Comparison of ENCODE assay signal across 26 mouse cellular contexts in genomic region chr10:108394306-108394705, GRCm38 (mm10).
DNase-seq lines count a peak whose midpoint lies in the region; ATAC-seq and TF ChIP-seq lines count a peak whose summit lies in the region.
"Had no signal": no experiment of that assay in that cellular context is flagged by ENCODE, and none has a peak within 500 bp of the region (broad histone marks: within the 10 kb centered on the region; RNA-seq: fewer than 3 reads in every experiment).

No protein-coding gene starts in this region.

- H3K4me3 ChIP-seq in heart, embryonic 12.5 days = no peak overlapping the region
- H3K4me3 ChIP-seq in lung, embryonic 14.5 days (ENCODE audit: low read depth, low read length) = no peak overlapping the region
- peak overlapping the region; percentile 20 to 49 for H3K4me3 ChIP-seq in MEL (ENCODE audit: control insufficient read depth in 1 of 2, insufficient read depth in 1 of 2, low read depth in 2 of 2, low read length in 2 of 2)
- H3K4me3 ChIP-seq in liver, embryonic 14.5 days (ENCODE audit: insufficient read depth in 1 of 2, low read depth in 2 of 2, low read length in 2 of 2) = no peak overlapping the region
- H3K4me3 ChIP-seq: embryonic facial prominence, embryonic 10.5 days; embryonic facial prominence, embryonic 15.5 days; forebrain, embryonic 12.5 days; heart, embryonic 10.5 days; limb, embryonic 10.5 days; limb, embryonic 15.5 days; midbrain, embryonic 12.5 days; neural tube, embryonic 13.5 days had no signal

- no peaks in the 10 kb centered on the region for H3K36me3 ChIP-seq in heart, embryonic 12.5 days
- H3K36me3 ChIP-seq in lung, embryonic 14.5 days (ENCODE audit: insufficient read depth) = no peaks in the 10 kb centered on the region
- H3K36me3 ChIP-seq in MEL (ENCODE audit: control insufficient read depth in 1 of 2, insufficient read depth in 2 of 2, low read length in 2 of 2) = peaks cover 5 to 30% of the 10 kb centered on the region in 2 experiments
- H3K36me3 ChIP-seq in liver, embryonic 14.5 days (replicated peaks; ENCODE audit: control insufficient read depth, insufficient read depth, low read depth) = no peaks in the 10 kb centered on the region
- H3K36me3 ChIP-seq: embryonic facial prominence, embryonic 10.5 days; embryonic facial prominence, embryonic 15.5 days; forebrain, embryonic 12.5 days; limb, embryonic 10.5 days; limb, embryonic 15.5 days; midbrain, embryonic 12.5 days; neural tube, embryonic 13.5 days had no signal

- TF ChIP-seq EP300 in MEL (IDR thresholded peaks at IDR 0.05; ENCODE audit: low read depth in 1 of 2, low read length in 2 of 2) = peak; percentile 75 to 78; a peak in 3 of 4 replicates
- TF ChIP-seq EP300 in liver, embryonic 14.5 days (IDR thresholded peaks at IDR 0.05; ENCODE audit: low read depth) = no peak

- H3K27ac ChIP-seq in heart, embryonic 12.5 days (ENCODE audit: poor library complexity, severe bottlenecking) = no peak overlapping the region
- H3K27ac ChIP-seq in lung, embryonic 14.5 days (ENCODE audit: low read depth) = no peak overlapping the region
- H3K27ac ChIP-seq in MEL (ENCODE audit: control insufficient read depth, low read depth, low read length) = peak overlapping the region; percentile 90
- no peak overlapping the region for H3K27ac ChIP-seq in liver, embryonic 14.5 days
- H3K27ac ChIP-seq: embryonic facial prominence, embryonic 10.5 days; embryonic facial prominence, embryonic 15.5 days; forebrain, embryonic 12.5 days; heart, embryonic 10.5 days; limb, embryonic 10.5 days; limb, embryonic 15.5 days; midbrain, embryonic 12.5 days; neural tube, embryonic 13.5 days had no signal

- no peak overlapping the region for H3K4me2 ChIP-seq in heart, embryonic 12.5 days
- H3K4me2 ChIP-seq in lung, embryonic 14.5 days = peak overlapping the region; percentile 16; the same call in 1 of the 2 replicates
- H3K4me2 ChIP-seq in liver, embryonic 14.5 days (ENCODE audit: low read depth) = no peak overlapping the region
- H3K4me2 ChIP-seq: embryonic facial prominence, embryonic 15.5 days; forebrain, embryonic 12.5 days; limb, embryonic 15.5 days; midbrain, embryonic 12.5 days; neural tube, embryonic 13.5 days had no signal

- WGBS in heart, embryonic 12.5 days = 19% methylated on average over 4 of the region's 4 CpGs
- 17% methylated on average over 4 of the region's 4 CpGs for WGBS in lung, embryonic 14.5 days
- 26% methylated on average over 4 of the region's 4 CpGs for WGBS in liver, embryonic 14.5 days (ENCODE audit: insufficient replicate concordance)

- peaks cover 26% of the 10 kb centered on the region for H3K4me1 ChIP-seq in heart, embryonic 12.5 days (replicated peaks)
- H3K4me1 ChIP-seq in lung, embryonic 14.5 days (ENCODE audit: insufficient read depth) = peaks cover 14% of the 10 kb centered on the region
- H3K4me1 ChIP-seq in MEL (ENCODE audit: control insufficient read depth in 1 of 2, insufficient read depth in 2 of 2, low read length in 2 of 2) = peaks cover 10 to 21% of the 10 kb centered on the region in 2 experiments
- 0 out of 4 replicates have a peak, but pooled peaks cover 0 to 1% of the 10 kb centered on the region in 2 experiments for H3K4me1 ChIP-seq in liver, embryonic 14.5 days (replicated peaks; ENCODE audit: control insufficient read depth in 2 of 2, insufficient read depth in 2 of 2, low read length in 1 of 2)
- H3K4me1 ChIP-seq: limb, embryonic 15.5 days had no signal

- no peak overlapping the region for H3K9ac ChIP-seq in heart, embryonic 12.5 days
- H3K9ac ChIP-seq in lung, embryonic 14.5 days = no peak overlapping the region
- peak overlapping the region; percentile 47 for H3K9ac ChIP-seq in MEL (ENCODE audit: control insufficient read depth, low read depth, low read length, poor library complexity, severe bottlenecking)
- H3K9ac ChIP-seq in liver, embryonic 14.5 days (replicated peaks) = no peak overlapping the region
- H3K9ac ChIP-seq: embryonic facial prominence, embryonic 15.5 days; forebrain, embryonic 12.5 days; forebrain, postnatal 0 days; limb, embryonic 15.5 days; midbrain, embryonic 12.5 days; neural tube, embryonic 13.5 days had no signal

- no peak for TF ChIP-seq RAD21 in MEL (IDR thresholded peaks at IDR 0.05; ENCODE audit: low read depth, low read length)

- H3K27me3 ChIP-seq in heart, embryonic 12.5 days (replicated peaks) = no peaks in the 10 kb centered on the region
- no peaks in the 10 kb centered on the region for H3K27me3 ChIP-seq in lung, embryonic 14.5 days (ENCODE audit: insufficient read depth, low read length)
- no peaks in the 10 kb centered on the region for H3K27me3 ChIP-seq in MEL (ENCODE audit: control insufficient read depth in 1 of 2, insufficient read depth in 2 of 2, low read length in 2 of 2)
- H3K27me3 ChIP-seq in liver, embryonic 14.5 days (ENCODE audit: control insufficient read depth, insufficient read depth, low read length) = no peaks in the 10 kb centered on the region
- H3K27me3 ChIP-seq: embryonic facial prominence, embryonic 15.5 days; forebrain, embryonic 12.5 days; limb, embryonic 15.5 days; midbrain, embryonic 12.5 days; neural tube, embryonic 13.5 days had no signal

- no peak for TF ChIP-seq POLR2A in MEL (IDR thresholded peaks at IDR 0.05; ENCODE audit: control insufficient read depth in 1 of 2, insufficient read depth in 1 of 2, low read depth in 1 of 2, low read length in 2 of 2, poor library complexity in 1 of 2)

- H3K79me2 ChIP-seq in MEL (ENCODE audit: control insufficient read depth, insufficient read depth, low read length, poor library complexity) = no peaks in the 10 kb centered on the region; the same call in none of the 2 replicates

- no peaks in the 10 kb centered on the region for H3K9me3 ChIP-seq in heart, embryonic 12.5 days (replicated peaks)
- no peaks in the 10 kb centered on the region; the same call in 1 of the 2 replicates for H3K9me3 ChIP-seq in lung, embryonic 14.5 days (ENCODE audit: low read depth, low read length)
- H3K9me3 ChIP-seq in MEL (replicated peaks; ENCODE audit: insufficient read depth, low read length) = no peaks in the 10 kb centered on the region
- H3K9me3 ChIP-seq in liver, embryonic 14.5 days (ENCODE audit: control insufficient read depth, low read length) = no peaks in the 10 kb centered on the region
- H3K9me3 ChIP-seq: embryonic facial prominence, embryonic 10.5 days; embryonic facial prominence, embryonic 15.5 days; forebrain, embryonic 12.5 days; heart, embryonic 10.5 days; limb, embryonic 10.5 days; limb, embryonic 15.5 days; midbrain, embryonic 12.5 days; neural tube, embryonic 13.5 days had no signal

- intact Hi-C loops in heart, postnatal 10 days (cut with DNase I) = no loop called here

- peak; percentile 67; the same call in 1 of the 2 replicates for ATAC-seq in heart, embryonic 12.5 days (ENCODE audit: insufficient number of reproducible peaks, low FRiP score)
- peak; percentile 71 for ATAC-seq in lung, embryonic 14.5 days (ENCODE audit: insufficient read depth)
- peak; percentile 41; the same call in 1 of the 2 replicates for ATAC-seq in liver, embryonic 14.5 days (ENCODE audit: insufficient read depth)
- ATAC-seq: forebrain, postnatal 0 days; hindbrain, embryonic 16.5 days had no signal

- TF ChIP-seq CTCF in lung, embryonic 14.5 days (IDR thresholded peaks at IDR 0.05; ENCODE audit: low read depth) = no peak
- TF ChIP-seq CTCF in MEL (IDR thresholded peaks at IDR 0.05 in 2 of 3, conservative IDR thresholded peaks at IDR 0.05 in 1 of 3; ENCODE audit: control insufficient read depth in 1 of 3, insufficient read depth in 1 of 3, low read depth in 2 of 3, low read length in 3 of 3, poor library complexity in 1 of 3, severe bottlenecking in 1 of 3) = no peak
- no peak for TF ChIP-seq CTCF in liver, embryonic 14.5 days (IDR thresholded peaks at IDR 0.05; ENCODE audit: low read depth)

- DNase-seq in heart, postnatal 10 days = no peak
- DNase-seq in lung, embryonic 14.5 days = peak; percentile 82
- DNase-seq in lung, postnatal 36 days = no peak
- peak; percentile 79 for DNase-seq in MEL (ENCODE audit: low read depth, low spot score)
- DNase-seq in liver, embryonic 14.5 days (ENCODE audit: low read depth in 3 of 3, low spot score in 3 of 3) = peak in 2 of 3 experiments; percentile 19 to 32
- no peak for DNase-seq in ovary, postnatal 10 days (ENCODE audit: low spot score)
- DNase-seq: adrenal gland, adult 2 months; adrenal gland, postnatal 36 days; cerebellum, adult 8-10 months; cerebellum, postnatal 25 days; forebrain, postnatal 0 days; kidney, adult 18-20 months; kidney, postnatal 4 days; layer of hippocampus, adult 9-11 months; lung, adult 2 months; thymus, postnatal 4 days had no signal

TF ChIP-seq in MEL, 35 proteins besides CTCF, POLR2A, EP300 and RAD21:
- TF ChIP-seq RCOR1 (IDR thresholded peaks at IDR 0.05; ENCODE audit: low read depth, low read length) (peak; percentile 55; the same call in 1 of the 2 replicates), GATA1 (IDR thresholded peaks at IDR 0.05; ENCODE audit: low read depth, low read length) (peak; percentile 90), ZC3H11A (IDR thresholded peaks at IDR 0.05; ENCODE audit: low read depth, low read length) (no peak), MAZ (IDR thresholded peaks at IDR 0.05; ENCODE audit: low read depth, low read length) (no peak), SIN3A (IDR thresholded peaks at IDR 0.05; ENCODE audit: low read length) (peak; percentile 48; the same call in 1 of the 2 replicates), MXI1 (IDR thresholded peaks at IDR 0.05; ENCODE audit: low read depth, low read length) (0 out of 2 replicates have a peak, but pooled peaks have one; percentile 19), GABPA (IDR thresholded peaks at IDR 0.05; ENCODE audit: low read depth, low read length) (no peak), BHLHE40 (IDR thresholded peaks at IDR 0.05; ENCODE audit: borderline replicate concordance, low read depth, low read length) (peak; percentile 56; the same call in 1 of the 2 replicates), ETS1 (IDR thresholded peaks at IDR 0.05; ENCODE audit: low read depth, low read length) (peak; percentile 77), TAL1 (IDR thresholded peaks at IDR 0.05; ENCODE audit: low read length) (peak; percentile 27; the same call in 1 of the 2 replicates), TCF12 (IDR thresholded peaks at IDR 0.05; ENCODE audit: low read depth, low read length) (peak; percentile 82)

Comparison
In these comparisons a context has a peak if more than half of its experiments do, and no peak if none do; other contexts are left out.
1. DNase-seq: peak in lung, embryonic 14.5 days (single experiment), MEL (single experiment) and liver, embryonic 14.5 days (2 of 3); none in heart, postnatal 10 days (0 of 2), lung, postnatal 36 days (single experiment) and ovary, postnatal 10 days (single experiment).
2. H3K4me3 ChIP-seq: peak in MEL (2 of 2); none in heart, embryonic 12.5 days (single experiment), lung, embryonic 14.5 days (single experiment) and liver, embryonic 14.5 days (0 of 2).
3. Peak in every context shown above with its lines, with median percentiles within 50 percentile points of each other: ATAC-seq.